Mouse (Mus musculus): ENCODE data around the gene Gm16381. TPM values are rescaled to one million over a fixed set of nuclear protein-coding genes. Genes with fewer than 3 reads are reported as not detected.

Gm16381 gene
- not detected in 2 replicates for polyA plus RNA-seq (2012; rRNA removed)

GRCm38 (mm10) chr12:87644520-87644919 is at the start of gene Gm16381:
TSS of gene Gm16381 (minus strand) at chr12:87644620.

GRCm38 (mm10) chr12:87618569-87618968 is 25.9 kb downstream of the Gm16381 start, which contains the start of gene Gm4027:
TSS of gene Gm4027 (plus strand) at chr12:87618869.

GRCm38 (mm10) chr12:87602388-87602787 is 42.0 kb downstream of the Gm16381 start, which contains the start of gene Oog1:
TSS of gene Oog1 (plus strand) at chr12:87602688.

Other genes with a start within 250 kb of the Gm16381 start
- gene Slirp, start 200.7 kb downstream of the Gm16381 start, polyA plus RNA-seq (2012; rRNA removed) = 41.5 and 42.0 TPM in 2 replicates
- 17.0 and 17.1 TPM in 2 replicates for gene Alkbh1, start 200.6 kb downstream of the Gm16381 start, polyA plus RNA-seq (2012; rRNA removed)
- 22.6 and 23.0 TPM in 2 replicates for gene Snw1, start 172.3 kb downstream of the Gm16381 start, polyA plus RNA-seq (2012; rRNA removed)
- not detected in 2 replicates for gene Gm5788, start 149.9 kb downstream of the Gm16381 start, polyA plus RNA-seq (2012; rRNA removed)
- not detected in 2 replicates for gene Gm8300, start 130.3 kb downstream of the Gm16381 start, polyA plus RNA-seq (2012; rRNA removed)
- gene Oog1, start 41.9 kb downstream of the Gm16381 start, polyA plus RNA-seq (2012; rRNA removed) = not detected in 2 replicates
- not detected in 2 replicates for gene Gm4027, start 25.8 kb downstream of the Gm16381 start, polyA plus RNA-seq (2012; rRNA removed)
- not detected in 2 replicates for gene Gm21319, start 131.1 kb upstream of the Gm16381 start, polyA plus RNA-seq (2012; rRNA removed)
- not detected in 2 replicates for gene Gm21936, start 150.9 kb upstream of the Gm16381 start, polyA plus RNA-seq (2012; rRNA removed)
- not detected in 2 replicates for gene BB287469, start 172.0 kb upstream of the Gm16381 start, polyA plus RNA-seq (2012; rRNA removed)
- not detected in 2 replicates for gene Gm2001, start 197.7 kb upstream of the Gm16381 start, polyA plus RNA-seq (2012; rRNA removed)
- not detected in 2 replicates for gene Gm2016, start 229.5 kb upstream of the Gm16381 start, polyA plus RNA-seq (2012; rRNA removed)

Data from liver, embryonic 14 days (tissue).